Mouse (Mus musculus) CH12.LX (cell line): ENCODE measurements around the gene Rev3l. TPM values are rescaled to one million over a fixed set of nuclear protein-coding genes. Genes with fewer than 3 reads are reported as not detected.

Source experiments
- DNase-seq: peaks from one replicate; pipeline ENCODE4 v3.0.0-alpha.2; 2013; ENCODE audit errors: extremely low read depth
- H3K27ac ChIP-seq: 2 replicates; pipeline ENCODE4 v1.5.1; 2012; ENCODE audit warnings: low read depth, mild to moderate bottlenecking, control low read depth, moderate library complexity; ENCODE audit not compliant: insufficient read depth
- H3K27me3 ChIP-seq: replicated peaks from 2 replicates; pipeline ENCODE3; 2012; ENCODE audit warnings: inconsistent platforms
- H3K36me3 ChIP-seq, 2 experiments: replicated peaks in 1 of 2; 2 replicates each; pipeline versions ENCODE3 to v1.6.1; 2012; ENCODE audit warnings: inconsistent platforms in 1 of 2, low read length in 1 of 2, mild to moderate bottlenecking in 1 of 2, mixed read lengths in 1 of 2, moderate library complexity in 1 of 2; ENCODE audit not compliant: control insufficient read depth in 1 of 2, insufficient read depth in 1 of 2
- H3K4me1 ChIP-seq, 2 experiments: 2 replicates each; pipeline ENCODE4 v1.6.1; 2012; ENCODE audit warnings: inconsistent platforms in 1 of 2, moderate library complexity in 1 of 2; ENCODE audit not compliant: insufficient read depth in 2 of 2, control insufficient read depth in 1 of 2
- H3K4me2 ChIP-seq: 2 replicates; pipeline ENCODE4 v1.6.1; 2012; ENCODE audit warnings: low read depth, mild to moderate bottlenecking, control low read depth; ENCODE audit not compliant: poor library complexity, insufficient read depth, severe bottlenecking
- H3K4me3 ChIP-seq, 3 experiments: fragments of 150-350 bp in 1 of 3; sonication (generic) in 1 of 3; replicated peaks in 1 of 3; 2 replicates each; pipeline versions ENCODE3 to v1.5.1; 2011 to 2012; ENCODE audit warnings: low read depth in 2 of 3, low read length in 2 of 3, mild to moderate bottlenecking in 2 of 3, moderate library complexity in 2 of 3, control low read depth in 1 of 3, improper control_type of control experiment in 1 of 3, inconsistent platforms in 1 of 3, mixed read lengths in 1 of 3; ENCODE audit not compliant: poor library complexity in 1 of 3
- H3K79me2 ChIP-seq: replicated peaks from 2 replicates; pipeline ENCODE4 v1.6.1; 2012; ENCODE audit warnings: mild to moderate bottlenecking, moderate library complexity; ENCODE audit not compliant: control insufficient read depth, poor library complexity, insufficient read depth, severe bottlenecking; ENCODE audit errors: extremely low read depth
- H3K9ac ChIP-seq: 2 replicates; pipeline ENCODE4 v1.6.1; 2012; ENCODE audit warnings: low read depth, mild to moderate bottlenecking, control low read depth, moderate library complexity; ENCODE audit not compliant: insufficient read depth
- H3K9me3 ChIP-seq: replicated peaks from 2 replicates; pipeline ENCODE3; 2012; ENCODE audit warnings: low read length, inconsistent platforms, mixed read lengths
- CHD1 ChIP-seq: IDR thresholded peaks from 2 replicates; pipeline ENCODE4 v1.6.1; 2012; ENCODE audit warnings: low read depth, low read length, improper control_type of control experiment, inconsistent platforms
- CHD2 ChIP-seq: IDR thresholded peaks from 2 replicates; pipeline ENCODE4 v1.6.1; 2011; ENCODE audit warnings: low read length, improper control_type of control experiment
- ETS1 ChIP-seq: conservative IDR thresholded peaks from 2 replicates; pipeline ENCODE4 v1.6.1; 2012; ENCODE audit warnings: low read depth, mild to moderate bottlenecking, inconsistent platforms, low read length, improper control_type of control experiment, moderate library complexity
- GABPA ChIP-seq: IDR thresholded peaks from 2 replicates; pipeline ENCODE4 v1.6.1; 2012; ENCODE audit warnings: low read depth, low read length, improper control_type of control experiment, inconsistent platforms; ENCODE audit not compliant: insufficient replicate concordance
- IRF4 ChIP-seq: IDR thresholded peaks from 2 replicates; pipeline ENCODE4 v1.6.1; 2014; ENCODE audit warnings: low read depth, mild to moderate bottlenecking, inconsistent platforms, low read length, improper control_type of control experiment
- JUND ChIP-seq: conservative IDR thresholded peaks from 2 replicates; pipeline ENCODE4 v1.6.1; 2011; ENCODE audit warnings: low read depth, low read length, improper control_type of control experiment
- KAT2A ChIP-seq: IDR thresholded peaks from 2 replicates; pipeline ENCODE4 v1.6.1; 2012; ENCODE audit warnings: low read length, improper control_type of control experiment, inconsistent platforms; ENCODE audit not compliant: insufficient replicate concordance
- MAFK ChIP-seq: IDR thresholded peaks from 2 replicates; pipeline ENCODE4 v1.6.1; 2011; ENCODE audit warnings: low read length, improper control_type of control experiment; ENCODE audit not compliant: insufficient replicate concordance
- MAZ ChIP-seq: IDR thresholded peaks from 2 replicates; pipeline ENCODE4 v1.6.1; 2012; ENCODE audit warnings: low read depth, mild to moderate bottlenecking, inconsistent platforms, low read length, improper control_type of control experiment, moderate library complexity
- NRF1 ChIP-seq: IDR thresholded peaks from 2 replicates; pipeline ENCODE4 v1.6.1; 2014; ENCODE audit warnings: low read depth, mild to moderate bottlenecking, inconsistent platforms, low read length, improper control_type of control experiment, moderate library complexity
- POLR2AphosphoS2 ChIP-seq: IDR thresholded peaks from 2 replicates; pipeline ENCODE4 v1.6.1; 2011; ENCODE audit warnings: low read depth, low read length, improper control_type of control experiment
- RCOR1 ChIP-seq: conservative IDR thresholded peaks from 2 replicates; pipeline ENCODE4 v1.6.1; 2012; ENCODE audit warnings: low read depth, mild to moderate bottlenecking, inconsistent platforms, low read length, improper control_type of control experiment
- SIN3A ChIP-seq: IDR thresholded peaks from 2 replicates; pipeline ENCODE4 v1.6.1; 2012; ENCODE audit warnings: low read length, improper control_type of control experiment, inconsistent platforms
- TBP ChIP-seq: conservative IDR thresholded peaks from 2 replicates; pipeline ENCODE4 v1.6.1; 2011; ENCODE audit warnings: low read depth, low read length, improper control_type of control experiment
- UBTF ChIP-seq: IDR thresholded peaks from 2 replicates; pipeline ENCODE4 v1.6.1; 2012; ENCODE audit warnings: low read depth, mild to moderate bottlenecking, inconsistent platforms, low read length, improper control_type of control experiment, moderate library complexity
- USF1 ChIP-seq: IDR thresholded peaks from 2 replicates; pipeline ENCODE4 v1.6.1; 2014; ENCODE audit warnings: low read depth, mild to moderate bottlenecking, inconsistent platforms, low read length, improper control_type of control experiment
- ZMIZ1 ChIP-seq: IDR thresholded peaks from 2 replicates; pipeline ENCODE4 v1.6.1; 2012; ENCODE audit warnings: low read depth, mild to moderate bottlenecking, inconsistent platforms, low read length, improper control_type of control experiment
- ZNF384 ChIP-seq: IDR thresholded peaks from 2 replicates; pipeline ENCODE4 v1.6.1; 2012; ENCODE audit warnings: low read depth, low read length, improper control_type of control experiment, inconsistent platforms
- dilution Hi-C: fragments of 300-500 bp; cut with MboI; formaldehyde crosslinking; loops from 2 replicates; pipeline ENCODE4 v1.14.3; 2020; ENCODE audit warnings: low sequenced_read_pairs; ENCODE audit not compliant: extremely low pct_unique_long_range_greater_than_20kb, extremely low pct_ligation_motif_present
- in situ Hi-C: fragments of 300-500 bp; cut with MboI; formaldehyde crosslinking; loops from 3 replicates; pipeline ENCODE4 v1.14.3; 2019; ENCODE audit warnings: low sequenced_read_pairs, low pct_ligation_motif_present, low pct_unique_long_range_greater_than_20kb, mixed read lengths
- polyA plus RNA-seq: library from polyadenylated mRNA; unstranded; fragments of >175 nt; gene quantifications from 2 replicates; pipeline ENCODE4 v1.2.1, GENCODE M21; 2012; ENCODE audit warnings: low read depth; ENCODE audit not compliant: insufficient read length
- total RNA-seq, 2 experiments: library from RNA; depleted of rRNA; stranded (reverse); fragments of 300-350 nt in 1 of 2; fragments of >200 nt in 1 of 2; gene quantifications; 2 replicates each; pipeline ENCODE4 v1.2.3; 2012 to 2014

The Rev3l gene
- total and polyA plus RNA-seq, 3 experiments: 11.0 to 18.0 (median 13.9) TPM

DNA sequence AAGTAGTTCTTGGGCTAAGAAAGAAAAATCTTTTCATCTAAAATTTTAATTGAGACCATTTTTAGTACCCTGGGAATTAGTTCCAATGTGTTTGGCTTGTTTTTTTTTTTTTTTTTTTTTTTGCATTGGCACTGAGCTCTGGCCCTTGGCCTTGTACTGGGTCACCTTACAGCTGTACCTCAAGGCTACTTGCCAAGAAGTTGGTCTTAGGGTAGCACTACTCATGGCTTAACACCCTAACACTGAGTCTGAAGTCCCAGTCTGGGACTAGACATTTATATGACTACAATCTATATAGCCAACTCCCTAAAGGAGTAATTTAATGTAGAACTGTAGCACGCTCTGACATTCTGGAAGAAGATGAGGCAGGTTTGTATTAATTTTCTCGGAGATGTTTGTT is 49.4 kb upstream of the Rev3l start:
- H3K36me3 ChIP-seq: peaks cover 0 to 2% of the 10 kb centered on the region in 2 experiments
- dilution Hi-C loops (no loop called here), in situ Hi-C loops (no loop called here)
- H3K9me3 ChIP-seq: no peaks in the 10 kb centered on the region
- no peak overlapping the region for H3K4me3 ChIP-seq
- no peak overlapping the region for H3K4me2 ChIP-seq
- peaks cover 0 to 15% of the 10 kb centered on the region in 2 experiments; a peak in 2 of 4 replicates for H3K4me1 ChIP-seq
- no peak overlapping the region for H3K27ac ChIP-seq
- DNase-seq: no peak
- H3K27me3 ChIP-seq: no peaks in the 10 kb centered on the region
- no peaks in the 10 kb centered on the region for H3K79me2 ChIP-seq
- no peak overlapping the region for H3K9ac ChIP-seq
- no peak for TF ChIP-seq CHD1
- no peak for TF ChIP-seq CHD2
- TF ChIP-seq MAZ: no peak
- no peak for TF ChIP-seq KAT2A
- no peak for TF ChIP-seq POLR2AphosphoS2
- no peak for TF ChIP-seq RCOR1
- TF ChIP-seq NRF1: no peak
- TF ChIP-seq SIN3A: no peak
- no peak for TF ChIP-seq ZNF384
- no peak for TF ChIP-seq IRF4
- TF ChIP-seq ETS1: no peak
- no peak for TF ChIP-seq TBP
- TF ChIP-seq JUND: no peak
- no peak for TF ChIP-seq UBTF
- TF ChIP-seq MAFK: no peak
- no peak for TF ChIP-seq GABPA
- TF ChIP-seq USF1: no peak
- TF ChIP-seq, all 38 proteins: peak for 0

DNA sequence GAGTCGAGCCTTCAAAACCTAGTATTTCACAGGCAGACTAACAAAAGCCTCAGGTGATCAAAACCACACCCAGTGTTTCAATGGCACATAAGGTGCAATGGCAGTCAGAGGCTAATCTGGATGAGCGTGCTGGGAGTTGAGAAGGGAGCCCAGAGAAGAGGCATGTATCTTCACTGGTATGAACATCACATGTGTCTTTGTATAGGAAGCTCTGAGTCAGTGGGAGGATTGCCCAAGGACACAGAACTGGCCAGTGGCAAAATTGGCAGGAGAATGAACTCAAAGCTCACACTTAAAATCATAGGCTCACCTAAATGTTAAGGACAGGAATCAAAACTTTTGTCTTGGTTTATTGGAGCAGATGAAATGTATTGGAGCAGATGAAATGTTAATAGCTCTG is 48.4 kb upstream of the Rev3l start:
- no peak overlapping the region for H3K4me3 ChIP-seq
- no peaks in the 10 kb centered on the region for H3K9me3 ChIP-seq
- no peak overlapping the region for H3K9ac ChIP-seq
- TF ChIP-seq TBP (no peak), ZMIZ1 (no peak)
- no peaks in the 10 kb centered on the region for H3K79me2 ChIP-seq
- H3K4me1 ChIP-seq: peaks cover 2 to 24% of the 10 kb centered on the region in 2 experiments; a peak in 2 of 4 replicates
- in situ Hi-C loops (no loop called here), dilution Hi-C loops (no loop called here)
- H3K36me3 ChIP-seq: peaks cover 0 to 2% of the 10 kb centered on the region in 2 experiments
- no peak for DNase-seq
- no peaks in the 10 kb centered on the region for H3K27me3 ChIP-seq
- no peak overlapping the region for H3K27ac ChIP-seq
- H3K4me2 ChIP-seq: no peak overlapping the region
